Mouse (Mus musculus) forebrain, embryonic 16.5 days (tissue): ENCODE results near the gene Tgif1. TPM values are rescaled to one million over a fixed set of nuclear protein-coding genes. Genes with fewer than 3 reads are reported as not detected.

Experiments
- microRNA counts: library from miRNA; unstranded; fragments of <30 nt; microRNA quantifications from one replicate; lab custom pipeline; 2016
- microRNA-seq: library from miRNA; unstranded; fragments of <30 nt; microRNA quantifications from one replicate; pipeline ENCODE4, GENCODE M21; 2017
- polyA plus RNA-seq: library from polyadenylated mRNA; unstranded; fragments of >200 nt; fragmentation: Nextera tagmentation; extraction: Ambion mirVana; gene quantifications from 2 replicates; pipeline ENCODE4 v1.2.1, GENCODE M21; 2015

Gene Tgif1
- polyA plus RNA-seq, 1 experiment from 2014 or later = 9.7 TPM

MicroRNAs within 50 kb of the gene (microRNA counts, 519-probe panel; counts per million panel counts)
- microRNA mmu-miR-1195 (lab: Ali Mortazavi, UCI) = 1,674 counts per million, percentile 18 among the panel's probes with 10 or more counts

Small RNAs within 50 kb of the gene (microRNA-seq; reads per million reads assigned to microRNA genes)
- not detected for gene Mir1195

Other genes starting within 250 kb of the Tgif1 start
- 0.77 and 1.3 TPM in 2 replicates for gene Myom1, start 149.1 kb upstream of the Tgif1 start, polyA plus RNA-seq
- 110 and 142 TPM in 2 replicates for gene Myl12a, start 149.3 kb upstream of the Tgif1 start, polyA plus RNA-seq